Mouse (Mus musculus) cerebellum, adult 9-11 months (tissue): ENCODE data around the gene Nf2.

Experiments used
- DNase-seq: peaks from one replicate; pipeline ENCODE4 v3.0.0; 2022

Nf2 gene

GRCm38 (mm10) chr11:4740785-4741184 lies 108.6 kb downstream of the Nf2 start:
- DNase-seq = no peak

- no peak for DNase-seq
Measured at GRCm38 (mm10) chr11:4738719-4739118, 110.6 kb downstream of the Nf2 start.

- peak; percentile 81 for DNase-seq
Measured at GRCm38 (mm10) chr11:4737682-4738081, 111.7 kb downstream of the Nf2 start.

- DNase-seq = no peak
Measured at GRCm38 (mm10) chr11:4736355-4736754, 113.0 kb downstream of the Nf2 start.

GRCm38 (mm10) chr11:4734179-4734578 lies 115.2 kb downstream of the Nf2 start:
- no peak for DNase-seq

GRCm38 (mm10) chr11:4731781-4732180 lies 117.6 kb downstream of the Nf2 start:
- DNase-seq = peak; percentile 70

GRCm38 (mm10) chr11:4730913-4731312 lies 118.4 kb downstream of the Nf2 start:
- DNase-seq = no peak

GRCm38 (mm10) chr11:4730096-4730495 lies 119.2 kb downstream of the Nf2 start:
- no peak for DNase-seq

- DNase-seq = no peak
Measured at GRCm38 (mm10) chr11:4729603-4730002, 119.7 kb downstream of the Nf2 start.

- no peak for DNase-seq
Measured at GRCm38 (mm10) chr11:4721728-4722127, 127.6 kb downstream of the Nf2 start.

GRCm38 (mm10) chr11:4720900-4721580 lies 128.3 kb downstream of the Nf2 start:
- DNase-seq = peak; percentile 86

GRCm38 (mm10) chr11:4720393-4720792 lies 128.9 kb downstream of the Nf2 start:
- DNase-seq = no peak

- DNase-seq = no peak
Measured at GRCm38 (mm10) chr11:4719961-4720360, 129.4 kb downstream of the Nf2 start.

GRCm38 (mm10) chr11:4718548-4718947 lies 130.8 kb downstream of the Nf2 start:
- no peak for DNase-seq

- DNase-seq = no peak
Measured at GRCm38 (mm10) chr11:4716530-4717236, 132.7 kb downstream of the Nf2 start.
